Mouse (Mus musculus) CH12.LX (cell line): ENCODE measurements at regions not wholly inside any gene's neighbourhood (a gene's known extent, or its start where the extent isn't known, plus 50 kb on each side); places are given as distances from the start of the nearest gene placed in this dataset.

Source experiments
- DNase-seq: peaks from one replicate; pipeline ENCODE4 v3.0.0-alpha.2; 2013; ENCODE audit errors: extremely low read depth
- H3K27ac ChIP-seq: 2 replicates; pipeline ENCODE4 v1.5.1; 2012; ENCODE audit warnings: low read depth, mild to moderate bottlenecking, control low read depth, moderate library complexity; ENCODE audit not compliant: insufficient read depth
- H3K27me3 ChIP-seq: replicated peaks from 2 replicates; pipeline ENCODE3; 2012; ENCODE audit warnings: inconsistent platforms
- H3K36me3 ChIP-seq, 2 experiments: replicated peaks in 1 of 2; 2 replicates each; pipeline versions ENCODE3 to v1.6.1; 2012; ENCODE audit warnings: inconsistent platforms in 1 of 2, low read length in 1 of 2, mild to moderate bottlenecking in 1 of 2, mixed read lengths in 1 of 2, moderate library complexity in 1 of 2; ENCODE audit not compliant: control insufficient read depth in 1 of 2, insufficient read depth in 1 of 2
- H3K4me1 ChIP-seq, 2 experiments: 2 replicates each; pipeline ENCODE4 v1.6.1; 2012; ENCODE audit warnings: inconsistent platforms in 1 of 2, moderate library complexity in 1 of 2; ENCODE audit not compliant: insufficient read depth in 2 of 2, control insufficient read depth in 1 of 2
- H3K4me2 ChIP-seq: 2 replicates; pipeline ENCODE4 v1.6.1; 2012; ENCODE audit warnings: low read depth, mild to moderate bottlenecking, control low read depth; ENCODE audit not compliant: poor library complexity, insufficient read depth, severe bottlenecking
- H3K4me3 ChIP-seq, 3 experiments: fragments of 150-350 bp in 1 of 3; sonication (generic) in 1 of 3; replicated peaks in 1 of 3; 2 replicates each; pipeline versions ENCODE3 to v1.5.1; 2011 to 2012; ENCODE audit warnings: low read depth in 2 of 3, low read length in 2 of 3, mild to moderate bottlenecking in 2 of 3, moderate library complexity in 2 of 3, control low read depth in 1 of 3, improper control_type of control experiment in 1 of 3, inconsistent platforms in 1 of 3, mixed read lengths in 1 of 3; ENCODE audit not compliant: poor library complexity in 1 of 3
- H3K79me2 ChIP-seq: replicated peaks from 2 replicates; pipeline ENCODE4 v1.6.1; 2012; ENCODE audit warnings: mild to moderate bottlenecking, moderate library complexity; ENCODE audit not compliant: control insufficient read depth, poor library complexity, insufficient read depth, severe bottlenecking; ENCODE audit errors: extremely low read depth
- H3K9ac ChIP-seq: 2 replicates; pipeline ENCODE4 v1.6.1; 2012; ENCODE audit warnings: low read depth, mild to moderate bottlenecking, control low read depth, moderate library complexity; ENCODE audit not compliant: insufficient read depth
- H3K9me3 ChIP-seq: replicated peaks from 2 replicates; pipeline ENCODE3; 2012; ENCODE audit warnings: low read length, inconsistent platforms, mixed read lengths
- CHD1 ChIP-seq: IDR thresholded peaks from 2 replicates; pipeline ENCODE4 v1.6.1; 2012; ENCODE audit warnings: low read depth, low read length, improper control_type of control experiment, inconsistent platforms
- CTCF ChIP-seq, 2 experiments: IDR thresholded peaks in 1 of 2; conservative IDR thresholded peaks in 1 of 2; 2 replicates each; pipeline ENCODE4 v1.5.1; 2011 to 2012; ENCODE audit warnings: low read depth in 2 of 2, low read length in 2 of 2, improper control_type of control experiment in 1 of 2, inconsistent platforms in 1 of 2, mild to moderate bottlenecking in 1 of 2, moderate library complexity in 1 of 2
- ELF1 ChIP-seq: IDR thresholded peaks from 2 replicates; pipeline ENCODE4 v1.6.1; 2014; ENCODE audit warnings: low read depth, mild to moderate bottlenecking, inconsistent platforms, low read length, improper control_type of control experiment
- HCFC1 ChIP-seq: IDR thresholded peaks from 2 replicates; pipeline ENCODE4 v1.6.1; 2012; ENCODE audit warnings: low read depth, mild to moderate bottlenecking, inconsistent platforms, low read length, improper control_type of control experiment
- IRF4 ChIP-seq: IDR thresholded peaks from 2 replicates; pipeline ENCODE4 v1.6.1; 2014; ENCODE audit warnings: low read depth, mild to moderate bottlenecking, inconsistent platforms, low read length, improper control_type of control experiment
- JUND ChIP-seq: conservative IDR thresholded peaks from 2 replicates; pipeline ENCODE4 v1.6.1; 2011; ENCODE audit warnings: low read depth, low read length, improper control_type of control experiment
- KAT2A ChIP-seq: IDR thresholded peaks from 2 replicates; pipeline ENCODE4 v1.6.1; 2012; ENCODE audit warnings: low read length, improper control_type of control experiment, inconsistent platforms; ENCODE audit not compliant: insufficient replicate concordance
- MXI1 ChIP-seq: IDR thresholded peaks from 2 replicates; pipeline ENCODE4 v1.6.1; 2011; ENCODE audit warnings: mild to moderate bottlenecking, low read depth, low read length, improper control_type of control experiment
- NELFE ChIP-seq: IDR thresholded peaks from 2 replicates; pipeline ENCODE4 v1.6.1; 2011; ENCODE audit warnings: low read depth, low read length, improper control_type of control experiment
- PAX5 ChIP-seq: IDR thresholded peaks from 2 replicates; pipeline ENCODE4 v1.6.1; 2012; ENCODE audit warnings: low read length, inconsistent platforms, mixed read lengths
- RAD21 ChIP-seq: IDR thresholded peaks from 2 replicates; pipeline ENCODE4 v1.6.1; 2011; ENCODE audit warnings: low read depth, mild to moderate bottlenecking, low read length, improper control_type of control experiment, moderate library complexity
- RCOR1 ChIP-seq: conservative IDR thresholded peaks from 2 replicates; pipeline ENCODE4 v1.6.1; 2012; ENCODE audit warnings: low read depth, mild to moderate bottlenecking, inconsistent platforms, low read length, improper control_type of control experiment
- SIN3A ChIP-seq: IDR thresholded peaks from 2 replicates; pipeline ENCODE4 v1.6.1; 2012; ENCODE audit warnings: low read length, improper control_type of control experiment, inconsistent platforms
- SMC3 ChIP-seq: IDR thresholded peaks from 2 replicates; pipeline ENCODE4 v1.6.1; 2011; ENCODE audit warnings: low read depth, low read length, improper control_type of control experiment
- TCF12 ChIP-seq: IDR thresholded peaks from 2 replicates; pipeline ENCODE4 v1.6.1; 2014; ENCODE audit warnings: low read depth, mild to moderate bottlenecking, inconsistent platforms, low read length, improper control_type of control experiment
- UBTF ChIP-seq: IDR thresholded peaks from 2 replicates; pipeline ENCODE4 v1.6.1; 2012; ENCODE audit warnings: low read depth, mild to moderate bottlenecking, inconsistent platforms, low read length, improper control_type of control experiment, moderate library complexity
- USF2 ChIP-seq: conservative IDR thresholded peaks from 2 replicates; pipeline ENCODE4 v1.6.1; 2011; ENCODE audit warnings: low read depth, low read length, improper control_type of control experiment
- ZC3H11A ChIP-seq: IDR thresholded peaks from 2 replicates; pipeline ENCODE4 v1.6.1; 2012; ENCODE audit warnings: low read depth, mild to moderate bottlenecking, inconsistent platforms, low read length, improper control_type of control experiment
- ZMIZ1 ChIP-seq: IDR thresholded peaks from 2 replicates; pipeline ENCODE4 v1.6.1; 2012; ENCODE audit warnings: low read depth, mild to moderate bottlenecking, inconsistent platforms, low read length, improper control_type of control experiment
- dilution Hi-C: fragments of 300-500 bp; cut with MboI; formaldehyde crosslinking; loops from 2 replicates; pipeline ENCODE4 v1.14.3; 2020; ENCODE audit warnings: low sequenced_read_pairs; ENCODE audit not compliant: extremely low pct_unique_long_range_greater_than_20kb, extremely low pct_ligation_motif_present
- in situ Hi-C: fragments of 300-500 bp; cut with MboI; formaldehyde crosslinking; loops from 3 replicates; pipeline ENCODE4 v1.14.3; 2019; ENCODE audit warnings: low sequenced_read_pairs, low pct_ligation_motif_present, low pct_unique_long_range_greater_than_20kb, mixed read lengths

- in situ Hi-C loops, result no loop called here
- TF ChIP-seq CTCF (conservative IDR thresholded peaks at IDR 0.05 in 1 of 2, IDR thresholded peaks at IDR 0.05 in 1 of 2; ENCODE audit: low read depth in 2 of 2, low read length in 2 of 2) (no peak), TCF12 (no peak), PAX5 (no peak), IRF4 (no peak), KAT2A (no peak), ZMIZ1 (no peak), HCFC1 (no peak), USF2 (no peak), NELFE (no peak), MXI1 (no peak), ELF1 (no peak), JUND (no peak), UBTF (no peak), CHD1 (no peak), RCOR1 (no peak), SMC3 (no peak)
- dilution Hi-C loops, result no loop called here
- Histone ChIP-seq H3K36me3 (no peaks in the 10 kb centered on the region), H3K4me1 (no peaks in the 10 kb centered on the region), H3K4me2 (no peak overlapping the region), H3K9ac (no peak overlapping the region), H3K79me2 (no peaks in the 10 kb centered on the region), H3K9me3 (no peaks in the 10 kb centered on the region), H3K4me3 (no peak overlapping the region), H3K27ac (no peak overlapping the region), H3K27me3 (peaks cover 21% of the 10 kb centered on the region)
- no peak for DNase-seq
These were observed 69.6 kb upstream of the Sorcs3 start for GRCm38 (mm10) chr19:48136231-48136630.

GRCm38 (mm10) chr19:48144129-48144528 is 61.7 kb upstream of the Sorcs3 start:
- Histone ChIP-seq H3K36me3 (no peaks in the 10 kb centered on the region), H3K4me3 (no peak overlapping the region), H3K4me1 (no peaks in the 10 kb centered on the region), H3K9ac (no peak overlapping the region), H3K79me2 (no peaks in the 10 kb centered on the region), H3K27me3 (peaks cover 25% of the 10 kb centered on the region), H3K27ac (no peak overlapping the region), H3K4me2 (no peak overlapping the region), H3K9me3 (peaks cover 5% of the 10 kb centered on the region)
- in situ Hi-C loops, result no loop called here
- TF ChIP-seq RAD21, result peak; percentile 12
- no peak for TF ChIP-seq SIN3A
- no peak for TF ChIP-seq RCOR1
- TF ChIP-seq JUND, result no peak
- TF ChIP-seq CHD1, result no peak
- TF ChIP-seq ZC3H11A, result no peak
- no peak for TF ChIP-seq ELF1
- peak in 1 of 2 experiments; percentile 23; a peak in 1 of 4 replicates for TF ChIP-seq CTCF (conservative IDR thresholded peaks at IDR 0.05 in 1 of 2, IDR thresholded peaks at IDR 0.05 in 1 of 2; ENCODE audit: low read depth in 2 of 2, low read length in 2 of 2)
- no peak for DNase-seq
- dilution Hi-C loops, result no loop called here
